Mouse (Mus musculus): Measurements from ENCODE around the gene Vstm5. TPM values are rescaled to one million over a fixed set of nuclear protein-coding genes. Genes with fewer than 3 reads are reported as not detected.

The Vstm5 gene
- total RNA-seq, 2 experiments from 2014 or later = 7.5 to 8.4 TPM

GRCm38 (mm10) chr9:15305503-15306397 is 66.9 kb downstream of the Vstm5 start, which contains the start of gene Taf1d:
TSS of gene Taf1d (plus strand) at chr9:15306214.
- DNase-seq (ENCODE audit: low spot score in 2 of 2) = peak; percentile 96
- intact Hi-C loops (cut with DNase I) = no loop called here

DNA sequence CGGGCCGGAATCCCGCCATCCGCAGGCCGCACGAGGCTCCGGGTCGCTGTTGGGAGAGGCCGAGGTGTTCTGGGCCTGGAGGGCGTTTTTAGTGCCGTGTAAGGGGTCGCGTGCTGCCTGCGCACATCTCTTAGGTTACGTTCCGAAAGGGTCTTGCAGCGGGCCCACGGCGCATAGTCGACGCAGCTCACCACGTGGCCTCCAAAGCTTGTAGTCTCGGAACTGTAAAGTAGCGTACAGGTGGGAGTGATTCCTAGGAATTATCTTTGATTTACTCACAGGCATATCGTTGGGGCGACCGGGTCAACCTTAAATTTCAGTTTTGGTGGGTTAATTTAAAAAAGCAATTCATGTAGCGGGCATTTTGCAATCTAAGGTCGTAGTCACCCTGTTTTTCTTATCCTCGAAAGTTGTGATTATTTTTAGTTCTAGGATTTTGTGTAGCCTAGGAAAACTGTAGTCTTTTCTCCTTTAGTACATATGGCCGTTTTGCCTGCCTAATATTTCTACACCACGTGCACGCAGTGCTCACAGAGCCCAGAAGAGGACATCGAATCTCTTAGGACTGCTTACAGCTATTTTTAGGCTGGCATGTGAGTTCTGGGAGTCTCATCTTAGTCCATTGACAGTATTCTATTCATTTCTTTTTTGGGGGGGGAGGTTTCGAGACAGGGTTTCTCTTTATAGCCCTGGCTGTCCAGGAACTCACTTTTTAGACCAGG is 67.7 kb downstream of the Vstm5 start, which contains the start of gene 4931406C07Rik:
TSS of gene 4931406C07Rik (minus strand) at position 51 of the 722 bp plus-strand sequence.
- intact Hi-C loops (cut with DNase I) = no loop called here
- peak in 1 of 2 experiments; percentile 41 for DNase-seq (ENCODE audit: low spot score in 2 of 2)

- no peak for DNase-seq (ENCODE audit: low spot score in 2 of 2)
- intact Hi-C loops (cut with DNase I) = no loop called here
These were observed 68.4 kb downstream of the Vstm5 start for GRCm38 (mm10) chr9:15307257-15307656.

- no peak for DNase-seq (ENCODE audit: low spot score in 2 of 2)
- intact Hi-C loops (cut with DNase I) = no loop called here
These were observed 69.4 kb downstream of the Vstm5 start for GRCm38 (mm10) chr9:15308254-15308653.

Other genes with a start within 250 kb of the Vstm5 start
- gene Panx1, start 193.6 kb upstream of the Vstm5 start, total RNA-seq (2021) = 10 to 100 TPM; 42.2 to 43.4 TPM
- gene Hephl1, start 126.9 kb upstream of the Vstm5 start, total RNA-seq (2021) = not detected
- 10 to 100 TPM; 30.0 to 34.1 TPM for gene Med17, start 40.9 kb downstream of the Vstm5 start, total RNA-seq (2021)
- 10 to 100 TPM; 30.7 to 32.7 TPM for gene Taf1d, start 67.2 kb downstream of the Vstm5 start, total RNA-seq (2021)
- 10 to 100 TPM; 22.2 to 22.4 TPM for gene 4931406C07Rik, start 67.4 kb downstream of the Vstm5 start, total RNA-seq (2021)
- gene Cep295, start 118.7 kb downstream of the Vstm5 start, total RNA-seq (2021) = 10 to 100 TPM; 22.2 to 23.1 TPM

Measured in left cerebral cortex, postnatal 14 days (tissue).